Mouse (Mus musculus) layer of hippocampus, adult 2 months (tissue): ENCODE measurements around the gene Coq8b. TPM values are rescaled to one million over a fixed set of nuclear protein-coding genes. Genes with fewer than 3 reads are reported as not detected.

Experiments
- DNase-seq, 2 experiments: peaks; one replicate each; pipeline ENCODE4 v3.0.0; 2022; ENCODE audit warnings: low spot score in 2 of 2
- H3K27ac ChIP-seq: fragments of 200-600 bp; 2 replicates; pipeline ENCODE4 v1.8.1; 2022
- H3K4me3 ChIP-seq: fragments of 200-600 bp; 2 replicates; pipeline ENCODE4 v1.8.1; 2022; ENCODE audit warnings: mild to moderate bottlenecking
- CTCF ChIP-seq: fragments of 200-600 bp; conservative IDR thresholded peaks from 2 replicates; pipeline ENCODE4 v1.8.1; 2022; ENCODE audit warnings: antibody characterized with exemption, mild to moderate bottlenecking, moderate library complexity
- microRNA-seq, 2 experiments: library from miRNA; unstranded; fragments of <30 nt; microRNA quantifications; one replicate each; pipeline ENCODE4 v1.2.0; 2021
- total RNA-seq, 2 experiments: library from RNA; stranded (reverse); gene quantifications; 2 replicates each; pipeline ENCODE4 v1.2.3; 2021

Coq8b gene
- total RNA-seq, 2 experiments from 2014 or later, result 36.1 to 37.9 TPM

DNA sequence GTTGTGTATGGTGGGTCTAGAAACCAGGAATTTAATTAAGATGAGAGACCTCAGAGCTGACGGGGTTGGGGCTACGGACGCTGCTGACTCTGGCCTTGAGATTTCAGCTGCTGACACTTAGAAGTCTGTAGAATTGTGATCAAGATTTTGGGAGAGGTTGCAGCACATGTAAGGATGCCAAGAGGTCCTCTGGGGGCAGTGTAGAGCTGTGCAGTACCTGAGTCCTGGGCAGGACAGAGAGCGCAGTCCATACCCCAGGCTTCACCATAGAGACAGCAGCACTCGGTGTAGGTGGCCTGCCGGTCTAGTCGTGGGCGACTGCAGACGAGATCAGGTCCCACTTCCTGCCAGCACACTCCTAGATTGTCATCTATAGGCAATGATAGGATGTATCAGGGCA lies 74.7 kb downstream of the Coq8b start:
- TF ChIP-seq CTCF, result peak; percentile 57
- no peak for DNase-seq
- Histone ChIP-seq H3K4me3 (no peak overlapping the region), H3K27ac (no peak overlapping the region)

Small RNAs within 50 kb of the gene (microRNA-seq; reads per million reads assigned to microRNA genes)
- 0 reads per million in 2 experiments for gene Mir1191

Other genes starting within 250 kb of the Coq8b start
- gene Cyp2a12, start 203.9 kb upstream of the Coq8b start, total RNA-seq, result not detected
- gene Cyp2f2, start 113.1 kb upstream of the Coq8b start, total RNA-seq, result under 1 TPM in 1 of 2 experiments, not detected in 1; 0.41 TPM
- gene Cyp2t4, start 79.3 kb upstream of the Coq8b start, total RNA-seq, result not detected
- 100 to 1,000 TPM in 1 of 2 experiments, 10 to 100 TPM in 1; 97.4 to 103 TPM for gene Egln2, start 66.2 kb upstream of the Coq8b start, total RNA-seq
- gene Rab4b, start 54.1 kb upstream of the Coq8b start, total RNA-seq, result 10 to 100 TPM; 97.4 to 98.8 TPM
- not detected for gene Gm21983, start 51.9 kb upstream of the Coq8b start, total RNA-seq
- gene Mia, start 51.9 kb upstream of the Coq8b start, total RNA-seq, result 1 to 10 TPM; 2.2 to 2.7 TPM
- 10 to 100 TPM; 19.5 to 21.7 TPM for gene BC024978, start 37.2 kb upstream of the Coq8b start, total RNA-seq
- gene Snrpa, start 36.8 kb upstream of the Coq8b start, total RNA-seq, result 10 to 100 TPM; 84.8 to 91.0 TPM
- 1 to 10 TPM; 8.5 to 9.1 TPM for gene Itpkc, start 4.4 kb upstream of the Coq8b start, total RNA-seq
- gene Numbl, start 25.4 kb downstream of the Coq8b start, total RNA-seq, result 100 to 1,000 TPM; 135 to 148 TPM
- gene Ltbp4, start 104.7 kb downstream of the Coq8b start, total RNA-seq, result 10 to 100 TPM; 54.5 to 54.8 TPM
- 10 to 100 TPM; 29.4 to 42.9 TPM for gene Shkbp1, start 123.0 kb downstream of the Coq8b start, total RNA-seq
- gene Gm20479, start 124.4 kb downstream of the Coq8b start, total RNA-seq, result not detected
- gene Sptbn4, start 214.7 kb downstream of the Coq8b start, total RNA-seq, result 100 to 1,000 TPM; 147 TPM
- 10 to 100 TPM; 17.5 to 18.1 TPM for gene Blvrb, start 215.0 kb downstream of the Coq8b start, total RNA-seq
- 1 to 10 TPM; 3.3 to 3.8 TPM for gene Sertad3, start 240.7 kb downstream of the Coq8b start, total RNA-seq